Mouse (Mus musculus) kidney, adult 8-10 months (tissue): ENCODE data around the gene Map3k13.
A peak's percentile ranks its signal among the peaks of the same experiment; 100 is the strongest.
"Not testable (repeated sequence)": the region's sequence is repeated elsewhere in the genome, so short reads cannot be mapped to it uniquely, and the experiment has no call there.

Source experiments
- DNase-seq, 2 experiments: peaks; one replicate each; pipeline ENCODE4 v3.0.0; 2022

Map3k13 gene

DNA sequence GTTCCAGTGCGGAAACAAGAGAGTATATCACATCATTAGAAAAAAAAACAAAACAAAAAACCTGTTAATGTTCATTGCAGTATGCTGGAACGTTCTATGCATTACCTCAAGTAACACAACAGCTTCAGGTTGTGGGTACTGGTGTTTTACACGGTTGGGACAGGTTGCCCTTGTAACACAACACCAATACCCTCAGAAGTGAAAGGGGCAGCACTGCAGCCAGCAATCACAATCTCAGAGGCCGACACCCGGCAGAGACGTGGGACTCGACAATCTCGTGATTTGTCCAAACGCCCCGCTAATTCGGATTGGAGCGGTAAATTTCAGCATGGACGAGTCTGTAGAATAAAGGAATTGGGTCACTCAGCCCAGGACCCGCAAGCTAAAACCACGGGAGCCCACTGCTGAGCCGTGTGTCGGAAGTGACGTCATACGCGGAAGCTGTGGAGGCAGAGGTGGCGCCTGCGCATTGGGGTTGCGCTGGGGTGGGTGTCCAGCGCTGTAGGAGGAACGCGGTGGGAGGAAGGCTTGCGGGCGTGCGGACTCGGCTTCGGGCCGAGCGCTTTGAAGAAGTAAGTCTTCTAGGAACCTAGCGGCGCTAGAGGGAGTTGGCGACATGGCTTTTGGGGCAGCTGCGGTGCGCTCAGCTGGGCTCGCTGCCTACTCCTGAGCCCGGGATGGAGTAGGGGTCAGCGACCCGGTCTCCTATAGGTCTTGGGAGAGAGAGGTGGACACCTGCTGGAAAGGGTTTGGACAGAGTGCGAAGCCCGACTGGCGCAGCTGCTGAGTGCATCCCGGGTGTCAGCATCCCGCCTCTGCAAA is at the start of gene Map3k13:
Map3k13 (plus strand) TSS at position 472 of the 822 bp plus-strand sequence.
- peak; percentile 92 to 93 for DNase-seq

DNA sequence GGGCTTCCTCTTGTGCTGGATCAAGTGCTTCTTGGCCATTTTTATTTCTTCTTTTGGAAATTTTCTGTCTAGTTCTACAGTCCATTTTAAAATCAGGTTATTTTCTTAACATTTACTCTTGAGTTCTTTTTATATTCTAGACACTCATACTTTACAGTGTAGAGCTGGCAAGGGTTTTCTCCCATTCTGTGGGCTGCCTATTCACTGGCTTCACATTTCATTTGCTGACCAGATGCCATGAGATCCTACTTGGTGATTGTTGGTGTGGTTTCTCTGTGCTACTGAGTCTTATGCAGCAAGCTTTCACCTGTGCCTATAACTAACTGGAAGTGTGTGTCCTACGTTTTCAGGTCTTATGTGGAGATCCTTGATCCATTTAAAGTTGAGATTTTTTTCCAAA is 35.7 kb upstream of the Map3k13 start:
- DNase-seq: no peak

DNA sequence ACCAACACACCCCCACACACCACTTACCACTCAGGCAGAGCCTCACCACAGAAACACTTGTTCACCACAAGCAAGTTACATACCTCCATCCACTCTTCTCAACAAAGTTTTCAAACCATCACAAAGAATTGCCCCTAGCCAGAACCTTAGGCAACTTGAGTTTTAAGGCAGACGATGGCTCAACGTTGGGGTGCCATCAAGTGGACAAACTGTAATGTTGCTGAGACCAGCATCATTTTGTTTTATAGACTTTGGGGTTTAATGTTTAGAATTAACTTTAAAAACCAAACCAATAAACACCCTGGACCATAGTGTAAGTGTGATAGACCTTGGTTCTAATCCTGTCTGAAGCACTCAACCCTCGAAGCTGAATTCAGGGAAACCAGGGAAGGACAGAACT is 25.9 kb upstream of the Map3k13 start:
- DNase-seq: no peak

DNA sequence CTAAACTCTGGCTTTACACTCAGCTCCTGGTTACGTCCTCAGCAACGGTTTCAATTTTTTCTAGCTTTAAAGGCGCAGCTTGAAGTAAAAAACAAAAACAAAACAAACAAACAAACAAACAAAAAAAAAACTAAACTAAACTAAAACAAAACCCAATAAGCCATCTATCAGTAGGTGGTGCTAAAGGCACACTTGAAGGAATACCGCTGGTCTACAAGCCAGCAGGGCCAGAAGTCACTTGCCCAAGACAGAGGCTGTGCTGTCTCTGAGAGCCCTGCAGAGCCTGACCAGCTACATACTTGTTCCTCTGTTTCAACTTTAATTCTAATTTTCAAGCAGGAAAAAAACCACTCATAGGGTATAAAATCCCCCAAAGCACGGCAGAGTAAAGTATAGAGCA is 24.5 kb upstream of the Map3k13 start:
- DNase-seq: no peak

DNA sequence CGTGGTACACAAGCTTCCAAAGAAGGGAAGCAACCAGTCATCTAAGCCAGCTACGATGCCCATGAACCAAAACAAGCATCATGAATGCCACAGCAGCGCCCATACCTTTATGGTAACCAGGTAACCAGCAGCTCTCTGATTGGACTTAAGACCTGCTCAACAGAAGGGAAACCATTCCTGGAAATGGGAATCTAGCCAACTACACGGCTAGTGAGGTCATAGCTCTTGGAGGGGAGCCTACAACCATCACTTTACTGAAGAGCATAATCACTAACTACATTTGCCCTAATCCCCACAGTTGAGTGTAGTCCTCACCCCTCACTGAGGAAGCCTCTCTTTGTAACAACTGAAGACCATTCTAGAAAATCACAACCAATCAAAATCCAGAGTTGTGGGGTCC is 19.4 kb upstream of the Map3k13 start:
- DNase-seq: peak; percentile 37 to 49

DNA sequence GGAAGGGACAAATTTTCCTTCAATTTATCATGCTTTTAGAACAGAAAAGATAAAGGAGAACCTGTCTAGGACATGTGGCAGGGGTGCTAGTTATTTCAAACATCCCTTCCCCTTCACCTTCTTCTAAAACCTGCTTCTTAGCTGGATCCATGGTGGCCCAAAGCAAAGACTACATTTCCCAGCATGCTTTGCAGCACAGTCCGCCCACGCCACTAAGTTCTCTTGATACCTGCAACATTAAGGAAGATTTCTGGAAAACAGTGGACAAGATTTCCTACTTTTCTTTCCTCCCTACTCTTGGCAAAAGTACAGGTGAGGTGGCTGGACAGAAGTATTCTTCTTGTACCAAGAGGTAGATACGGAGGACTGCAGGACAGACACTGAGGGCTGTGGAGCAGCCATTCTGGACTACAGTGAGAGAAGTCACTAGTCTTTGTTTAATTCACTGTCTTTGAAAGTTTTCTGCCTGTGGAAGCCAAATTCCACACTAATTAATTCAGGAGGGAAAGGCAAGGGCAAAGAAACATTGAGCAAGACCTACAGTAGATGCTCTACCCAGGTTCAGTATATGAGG is 15.8 kb upstream of the Map3k13 start:
- DNase-seq: no peak

DNA sequence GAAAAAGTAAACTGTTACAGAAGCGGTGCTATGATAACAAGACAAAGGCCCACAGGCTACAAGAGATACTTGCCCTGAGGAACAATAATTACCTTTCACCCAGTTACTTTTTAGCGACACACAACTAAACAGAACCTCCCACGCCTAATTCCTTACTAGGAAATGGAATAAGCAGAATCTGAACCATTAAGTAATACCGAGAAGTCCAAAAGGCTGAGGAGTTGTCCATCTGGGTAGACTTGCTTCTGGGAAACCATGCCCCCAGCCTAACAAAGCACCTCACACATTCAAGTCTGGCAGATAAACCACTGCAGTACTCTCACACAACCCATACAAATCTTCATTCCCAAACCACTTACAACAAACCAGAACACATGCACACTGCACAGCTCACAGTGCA is 15.0 kb upstream of the Map3k13 start:
- no peak for DNase-seq

DNA sequence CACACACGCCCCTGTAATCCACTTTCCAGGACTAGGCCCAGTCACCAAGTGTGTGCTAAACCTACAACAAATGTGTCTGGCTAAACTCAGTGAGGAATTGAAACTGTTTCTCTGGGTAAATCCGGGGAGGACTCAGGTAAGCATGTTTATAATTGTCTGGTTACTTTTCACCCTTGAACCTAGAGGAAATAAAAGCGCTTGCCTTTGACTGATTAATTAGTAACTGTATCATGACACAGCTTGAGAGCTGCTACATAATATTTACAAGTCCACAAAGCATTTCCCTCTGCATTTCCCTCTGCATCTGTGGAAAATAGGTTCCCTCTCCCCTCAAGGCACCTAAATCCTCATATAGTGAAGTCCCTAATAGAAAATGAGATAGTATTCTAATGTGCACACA is 12.9 kb upstream of the Map3k13 start:
- peak in 1 of 2 experiments; percentile 51 for DNase-seq

DNA sequence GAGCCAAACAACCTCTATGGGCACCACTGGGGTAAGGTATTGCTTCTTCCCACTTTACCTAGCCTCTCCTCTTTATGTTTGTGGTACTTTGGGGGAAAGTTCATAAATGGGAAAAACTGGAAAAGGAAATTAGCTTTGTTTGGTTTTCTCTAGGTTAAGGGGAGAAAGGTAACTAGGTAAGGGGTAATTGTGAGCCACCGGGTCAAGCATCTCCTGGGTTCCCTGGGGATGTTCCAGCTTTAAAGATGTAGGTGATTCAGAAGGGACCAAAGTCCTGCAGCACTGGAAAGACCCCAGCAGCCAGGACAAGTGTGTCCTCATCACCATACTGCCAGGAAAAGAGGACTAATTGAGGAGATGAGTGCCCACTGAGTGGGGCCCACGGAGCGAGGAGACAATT is 12.3 kb upstream of the Map3k13 start:
- DNase-seq: no peak

DNA sequence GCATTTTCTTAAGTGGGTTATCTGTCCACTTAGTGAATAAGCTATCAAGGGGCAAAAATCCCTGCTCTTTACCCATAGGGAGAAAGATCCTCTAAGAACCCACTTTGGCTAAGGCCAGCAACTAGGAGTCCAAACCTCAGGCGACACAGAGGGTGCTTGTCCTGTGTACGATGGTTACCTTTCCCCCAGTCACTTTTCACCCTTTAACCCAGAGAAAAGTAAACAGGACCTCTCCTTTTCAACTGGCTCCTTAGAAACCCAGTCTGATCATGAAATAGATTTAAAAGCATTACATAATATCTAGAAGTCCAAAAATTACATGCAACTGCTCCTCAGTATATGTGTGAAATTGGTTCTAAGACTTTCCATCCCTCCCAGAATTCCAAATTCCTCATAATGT is 11.3 kb upstream of the Map3k13 start:
- no peak for DNase-seq

DNA sequence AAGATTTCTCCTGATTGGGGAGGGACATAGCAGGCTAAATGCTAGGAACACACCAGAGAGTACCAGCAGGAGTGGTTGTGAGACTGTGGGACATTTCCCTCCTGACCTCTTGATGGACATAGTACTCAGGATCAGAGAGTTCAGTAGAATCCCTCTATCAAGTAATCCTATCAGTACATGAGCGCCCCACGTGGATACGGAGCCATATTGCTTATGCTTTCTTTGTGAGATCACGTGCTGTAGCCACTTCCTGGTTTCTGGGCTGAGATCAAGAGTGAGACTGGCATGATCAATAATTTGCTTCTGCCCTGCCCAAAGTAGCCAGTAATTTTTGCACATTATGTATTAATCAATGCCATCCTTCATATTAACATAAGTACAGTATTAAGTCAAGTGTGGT is 9.1 kb upstream of the Map3k13 start:
- no peak for DNase-seq

DNA sequence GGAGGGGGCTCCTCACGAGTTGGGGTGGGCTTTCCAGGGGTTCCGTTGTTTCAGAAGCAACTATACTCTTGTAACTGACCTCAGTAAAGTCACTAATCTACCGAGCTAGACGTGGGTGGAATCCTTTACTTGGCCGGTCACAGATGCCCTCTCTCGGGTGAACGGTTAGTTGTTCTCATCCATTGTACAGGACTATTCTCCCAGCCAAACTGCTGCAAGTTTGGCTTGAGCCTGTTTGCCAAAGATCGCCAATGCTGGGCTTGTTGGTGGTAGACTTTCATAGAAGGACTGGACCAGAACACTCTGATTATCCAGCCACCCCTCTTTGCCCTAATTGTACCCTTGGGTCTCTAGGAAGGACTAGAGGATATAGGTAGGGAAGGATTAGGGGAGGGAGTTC is 7.8 kb upstream of the Map3k13 start:
- no peak for DNase-seq

DNA sequence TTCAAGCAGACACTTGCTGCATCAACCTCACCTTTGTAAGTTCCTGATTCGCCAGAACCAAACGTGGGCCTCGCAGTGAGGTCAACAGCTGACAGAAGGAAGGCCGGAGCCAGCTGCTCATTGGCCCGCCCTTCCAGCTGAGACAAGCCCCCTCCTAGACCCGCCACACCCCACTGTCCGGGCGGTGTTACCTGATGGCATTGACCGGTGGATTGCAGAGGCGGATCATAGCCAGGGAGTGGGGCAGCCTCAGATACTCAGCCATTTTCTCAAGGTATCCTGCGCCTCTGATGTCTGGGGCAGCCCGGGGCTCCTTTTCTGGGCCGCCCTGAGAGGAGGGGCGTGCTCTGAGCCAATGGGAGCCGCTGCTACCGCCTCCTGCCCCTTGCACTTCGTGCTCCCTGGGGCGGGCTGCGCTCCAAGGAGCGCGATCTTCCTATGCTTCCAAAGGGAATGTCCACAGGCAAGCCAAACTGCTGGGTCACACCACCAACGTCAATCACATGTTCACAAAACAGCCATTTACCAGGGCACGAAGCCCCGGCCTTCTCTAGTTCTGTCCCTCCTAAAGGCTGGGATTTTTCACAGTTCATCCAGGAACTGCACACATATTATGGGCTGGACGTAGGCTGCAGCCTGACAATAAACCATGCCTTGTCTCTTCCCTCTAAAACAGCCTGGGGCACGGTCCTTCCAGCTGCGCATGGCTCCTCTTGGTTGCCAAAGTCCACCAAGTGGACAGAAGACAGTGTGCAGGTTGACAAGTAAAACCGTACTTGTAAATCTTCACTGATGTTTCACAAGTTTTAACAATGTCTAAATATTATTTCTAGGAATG is 6.4 kb upstream of the Map3k13 start, which contains the start of gene Ehhadh:
Ehhadh (minus strand) TSS at position 292 of the 838 bp plus-strand sequence.
- peak; percentile 89 for DNase-seq

DNA sequence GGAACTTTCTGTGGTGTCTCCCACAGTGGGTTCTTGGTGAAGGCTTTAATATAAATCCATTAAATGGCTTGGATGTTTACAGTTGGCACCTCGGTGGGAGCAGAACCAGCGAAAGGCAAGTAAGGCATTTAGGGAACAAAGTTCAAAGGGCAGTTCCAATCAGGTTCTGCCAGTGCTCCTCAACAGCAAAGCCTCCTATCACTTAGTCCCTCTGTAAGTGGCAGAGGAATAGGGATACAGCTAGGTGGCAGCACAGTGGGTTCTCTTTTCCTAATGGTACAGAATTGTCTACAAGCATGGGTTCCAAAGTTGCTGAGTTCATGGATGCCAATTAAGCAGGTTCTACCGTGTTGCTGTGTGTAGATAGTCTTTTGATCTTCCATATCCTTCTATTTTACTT is 5.6 kb upstream of the Map3k13 start:
- DNase-seq: peak; percentile 48 to 63

DNA sequence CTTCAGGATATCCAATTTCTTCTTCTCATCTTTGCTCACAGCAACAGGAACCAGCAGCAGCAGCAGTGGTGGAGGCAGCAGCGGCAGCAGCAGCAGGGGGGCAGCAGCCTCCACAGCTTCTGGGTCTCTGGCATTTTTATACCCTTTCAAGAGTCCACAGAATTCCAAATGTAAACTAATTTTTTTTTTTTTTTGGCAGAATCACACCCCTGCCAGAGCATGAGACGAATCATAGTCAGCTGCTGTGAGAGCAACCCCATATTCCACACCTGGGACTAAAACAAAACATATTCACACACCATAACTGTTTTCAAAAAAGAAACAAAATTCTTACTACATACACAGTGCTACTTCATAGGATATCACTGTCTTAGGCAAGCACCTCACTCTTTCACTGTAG is 5.0 kb upstream of the Map3k13 start:
- no peak for DNase-seq

DNA sequence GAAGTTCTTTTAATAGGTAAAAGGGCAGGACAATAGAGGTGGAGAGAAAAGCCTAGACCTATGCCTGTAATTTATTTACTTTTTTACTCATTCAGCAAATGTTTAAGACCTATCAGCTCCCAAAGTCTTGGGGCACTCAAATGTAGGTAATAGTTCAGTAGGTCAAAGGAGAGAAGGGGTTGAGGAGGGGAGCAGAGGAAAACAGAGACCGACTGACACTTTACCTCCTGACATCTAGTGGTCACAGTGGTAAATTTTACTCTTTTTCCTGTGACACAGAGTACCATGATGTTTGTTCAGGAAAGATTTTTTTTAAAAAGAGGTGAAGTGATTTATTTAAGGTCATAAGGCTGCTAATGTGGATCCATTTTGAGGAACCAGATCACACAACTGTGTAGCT is 3.7 kb upstream of the Map3k13 start:
- peak in 1 of 2 experiments; percentile 70 for DNase-seq

DNA sequence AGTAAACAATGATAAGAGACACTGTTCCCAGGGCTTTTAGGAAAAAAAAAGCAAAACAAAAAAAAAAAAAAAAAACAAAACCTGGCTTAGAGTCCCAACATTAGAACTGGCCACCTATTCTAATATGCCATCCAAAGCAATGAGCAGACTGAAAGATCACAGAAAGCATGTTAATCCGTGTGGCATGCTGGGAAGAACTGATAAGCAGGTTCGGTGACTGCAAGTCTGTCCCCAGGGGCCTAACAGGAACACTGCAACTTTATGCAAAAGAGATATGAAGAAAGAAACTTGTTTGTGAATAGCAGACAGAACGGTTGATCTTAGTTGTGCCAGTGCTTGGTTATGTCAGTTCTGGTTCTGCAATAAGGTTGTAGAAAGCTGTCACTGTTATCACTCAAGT is 2.4 kb upstream of the Map3k13 start:
- no peak for DNase-seq

DNA sequence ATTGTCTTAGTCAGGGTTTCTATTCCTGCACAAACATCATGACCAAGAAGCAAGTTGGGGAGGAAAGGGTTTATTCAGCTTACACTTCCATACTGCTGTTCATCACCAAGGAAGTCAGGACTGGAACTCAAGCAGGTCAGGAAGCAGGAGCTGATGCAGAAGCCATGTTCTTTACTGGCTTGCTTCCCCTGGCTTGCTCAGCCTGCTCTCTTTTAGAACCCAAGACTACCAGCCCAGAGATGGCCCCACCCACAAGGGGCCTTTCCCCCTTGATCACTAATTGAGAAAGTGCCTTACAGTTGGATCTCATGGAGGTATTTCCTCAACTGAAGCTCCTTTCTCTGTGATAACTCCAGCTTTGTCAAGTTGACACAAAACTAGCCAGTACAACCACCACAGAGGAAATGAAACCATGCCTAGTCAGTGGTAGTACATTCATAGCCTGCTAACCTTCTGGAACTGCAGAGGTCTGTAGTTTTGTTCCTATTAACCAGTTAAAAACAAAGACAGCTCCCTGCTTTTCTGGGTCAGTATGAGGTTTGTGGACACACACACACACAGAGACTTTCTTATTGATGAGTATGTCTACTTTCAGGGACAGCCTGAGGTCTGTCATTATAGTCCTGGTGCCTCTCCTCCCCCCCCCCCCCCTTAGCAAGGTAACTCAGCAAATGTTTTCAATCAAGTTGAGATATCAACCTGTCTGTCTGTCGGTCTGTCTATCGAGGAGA is 901 bp upstream of the Map3k13 start:
- DNase-seq: not testable (repeated sequence)

DNA sequence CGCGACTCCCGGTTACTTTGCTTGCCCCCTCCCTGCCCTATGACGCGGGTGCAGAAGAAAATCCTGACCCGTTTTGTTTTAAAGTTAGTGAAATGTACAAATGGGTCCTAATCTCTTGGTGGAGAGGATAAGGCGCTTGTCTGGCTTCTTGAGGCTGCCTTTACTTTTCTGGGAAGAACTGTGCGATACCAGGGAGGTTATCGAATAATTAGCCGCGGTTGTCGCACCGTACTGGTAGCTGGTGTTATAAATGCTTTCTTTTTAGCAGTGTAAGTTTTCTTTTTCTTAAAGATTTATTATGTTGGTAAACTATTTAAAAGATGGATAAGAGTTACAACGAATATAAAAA is 525 bp downstream of the Map3k13 start:
- DNase-seq: no peak

DNA sequence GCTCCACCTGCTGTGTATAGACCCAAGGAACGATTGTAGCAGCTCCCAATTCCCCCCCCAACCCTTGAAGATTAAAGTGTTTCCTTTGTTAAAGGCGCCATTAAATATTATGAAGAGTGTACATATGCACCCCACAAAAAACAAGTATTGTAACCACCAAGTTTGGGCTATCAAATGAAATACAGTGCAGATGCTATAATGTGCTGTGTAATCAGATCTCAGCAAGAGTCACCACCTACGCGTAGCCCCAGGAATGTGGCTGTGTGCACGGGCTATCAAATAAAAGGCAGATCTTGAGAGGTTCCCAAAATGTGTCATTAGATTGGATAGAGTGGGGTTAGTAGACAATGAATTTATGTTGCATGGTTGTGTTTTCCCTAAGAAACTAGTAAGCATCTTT is 925 bp downstream of the Map3k13 start:
- DNase-seq: no peak

DNA sequence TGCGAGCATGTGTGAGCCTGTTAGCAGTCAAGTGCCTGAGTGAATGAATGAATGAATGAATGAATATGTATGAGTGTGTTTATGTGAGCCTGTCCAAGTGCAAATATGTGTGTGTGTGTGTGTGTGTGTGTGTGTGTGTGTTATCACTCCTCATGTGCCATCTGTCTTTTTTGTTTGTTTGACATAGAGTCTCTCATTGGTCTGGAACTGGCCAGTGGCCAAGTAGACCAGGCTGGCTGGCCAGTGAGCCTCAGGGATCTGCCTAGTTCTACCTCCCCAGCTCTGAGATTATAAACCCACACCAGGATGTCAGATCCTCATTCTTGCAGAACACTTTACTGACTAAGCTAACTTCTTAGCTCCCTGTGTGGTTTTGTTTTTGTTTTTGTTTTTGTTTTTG is 10.1 kb downstream of the Map3k13 start:
- DNase-seq: no peak

DNA sequence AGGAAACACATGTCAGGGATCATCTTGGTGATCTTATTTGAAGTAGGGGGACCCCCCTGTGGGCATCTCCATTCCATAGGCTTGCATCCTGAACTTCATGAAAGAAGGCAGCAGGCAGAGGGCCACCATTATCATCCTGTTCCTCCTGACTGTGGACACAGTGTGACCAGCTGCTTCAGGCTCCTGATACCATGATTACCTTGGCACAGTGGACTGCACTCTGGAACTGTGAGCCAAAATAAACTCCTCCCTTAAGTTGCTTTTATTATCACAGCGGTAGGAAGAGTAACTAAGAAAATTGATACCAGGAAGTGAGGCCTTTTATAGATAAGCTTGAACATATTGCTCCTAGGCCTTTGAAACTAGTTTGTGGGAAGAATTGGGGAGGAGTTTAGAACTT is 12.7 kb downstream of the Map3k13 start:
- no peak for DNase-seq

DNA sequence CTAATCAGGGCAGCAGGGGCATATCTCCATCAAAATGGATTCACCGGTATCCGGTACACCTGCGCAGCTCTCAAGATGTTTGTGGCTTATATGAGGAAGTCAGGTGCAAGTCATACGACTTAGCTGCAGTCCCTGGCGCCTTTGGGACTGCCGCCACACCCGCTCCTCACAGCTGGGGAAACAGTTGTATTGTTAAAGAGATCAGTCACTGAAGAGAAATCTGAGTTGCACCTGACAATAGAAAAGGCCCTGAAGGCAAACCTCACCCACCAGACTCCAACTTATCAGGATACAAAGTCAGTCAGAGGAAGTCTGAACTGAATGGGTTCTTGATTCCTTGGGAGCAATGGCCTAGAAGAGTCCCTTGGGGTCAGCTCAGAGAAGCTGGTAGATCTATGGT is 13.6 kb downstream of the Map3k13 start:
- DNase-seq: not testable (repeated sequence)
